Mouse (Mus musculus) bone marrow macrophage, adult 2 months (primary cell): ENCODE data around the gene Zyg11b. TPM values are rescaled to one million over a fixed set of nuclear protein-coding genes. Genes with fewer than 3 reads are reported as not detected.

Source experiments
- H3K27ac ChIP-seq: 2 replicates; pipeline ENCODE4 v1.5.1; 2012; ENCODE audit warnings: low read depth, low read length; ENCODE audit not compliant: insufficient read depth
- H3K4me1 ChIP-seq: 2 replicates; pipeline ENCODE4 v1.6.1; 2012; ENCODE audit warnings: low read length; ENCODE audit not compliant: control insufficient read depth, insufficient read depth
- H3K4me3 ChIP-seq: 2 replicates; pipeline ENCODE4 v1.5.1; 2012; ENCODE audit warnings: mild to moderate bottlenecking, low read length, moderate library complexity; ENCODE audit not compliant: insufficient read depth
- CTCF ChIP-seq: IDR thresholded peaks from 2 replicates; pipeline ENCODE4 v1.5.1; 2012; ENCODE audit warnings: low read depth, mild to moderate bottlenecking, low read length, moderate library complexity
- POLR2A ChIP-seq: IDR thresholded peaks from 2 replicates; pipeline ENCODE4 v1.6.1; 2012; ENCODE audit warnings: mild to moderate bottlenecking, low read depth, low read length, borderline replicate concordance
- polyA plus RNA-seq: library from polyadenylated mRNA; stranded (reverse); fragments of >200 nt; gene quantifications from 2 replicates; pipeline ENCODE4 v1.2.4, GENCODE M21; 2012; ENCODE audit not compliant: missing spikeins, insufficient read depth, insufficient read length

Zyg11b gene
- polyA plus RNA-seq, 1 experiment: 16.9 TPM

- Histone ChIP-seq H3K27ac (no peak overlapping the region), H3K4me1 (peaks cover 16% of the 10 kb centered on the region), H3K4me3 (no peak overlapping the region)
- TF ChIP-seq POLR2A: no peak
- TF ChIP-seq CTCF: no peak
Measured at GRCm38 (mm10) chr4:108319747-108320146, 18.9 kb upstream of the Zyg11b start.

- Histone ChIP-seq H3K4me3 (no peak overlapping the region), H3K27ac (peak overlapping the region; percentile 46), H3K4me1 (peaks cover 16% of the 10 kb centered on the region)
- no peak for TF ChIP-seq POLR2A
- TF ChIP-seq CTCF: no peak
Measured at GRCm38 (mm10) chr4:108318649-108319615, 18.0 kb upstream of the Zyg11b start.

- peak overlapping the region; percentile 46 for H3K27ac ChIP-seq
Measured at GRCm38 (mm10) chr4:108317656-108318605, 17.0 kb upstream of the Zyg11b start.

GRCm38 (mm10) chr4:108314041-108314440, 13.1 kb upstream of the Zyg11b start:
- peaks cover 14% of the 10 kb centered on the region for H3K4me1 ChIP-seq
- H3K4me3 ChIP-seq: no peak overlapping the region
- no peak for TF ChIP-seq POLR2A
- H3K27ac ChIP-seq: no peak overlapping the region

More at GRCm38 (mm10) chr4:108317656-108318605, 17.0 kb upstream of the Zyg11b start:
- H3K4me1 ChIP-seq: peaks cover 16% of the 10 kb centered on the region
- TF ChIP-seq CTCF (no peak), POLR2A (no peak)
- no peak overlapping the region for H3K4me3 ChIP-seq

GRCm38 (mm10) chr4:108310706-108311105, 9.8 kb upstream of the Zyg11b start:
- TF ChIP-seq CTCF (no peak), POLR2A (no peak)
- Histone ChIP-seq H3K27ac (no peak overlapping the region), H3K4me3 (no peak overlapping the region), H3K4me1 (no peaks in the 10 kb centered on the region)

GRCm38 (mm10) chr4:108302296-108302890, 1.5 kb upstream of the Zyg11b start:
- Histone ChIP-seq H3K4me1 (peaks cover 26% of the 10 kb centered on the region), H3K4me3 (no peak overlapping the region), H3K27ac (no peak overlapping the region)
- no peak for TF ChIP-seq CTCF
- TF ChIP-seq POLR2A: no peak

GRCm38 (mm10) chr4:108300266-108300665, 630 bp downstream of the Zyg11b start:
- H3K4me1 ChIP-seq: peaks cover 28% of the 10 kb centered on the region
- H3K27ac ChIP-seq: no peak overlapping the region; the same call in 1 of the 2 replicates
- TF ChIP-seq CTCF (no peak), POLR2A (no peak)
- H3K4me3 ChIP-seq: peak overlapping the region; percentile 90

GRCm38 (mm10) chr4:108276973-108277372, 23.9 kb downstream of the Zyg11b start:
- Histone ChIP-seq H3K4me3 (no peak overlapping the region), H3K27ac (no peak overlapping the region), H3K4me1 (peaks cover 12% of the 10 kb centered on the region)
- no peak for TF ChIP-seq POLR2A
- no peak for TF ChIP-seq CTCF

GRCm38 (mm10) chr4:108272286-108272685, 28.6 kb downstream of the Zyg11b start:
- no peak overlapping the region for H3K27ac ChIP-seq
- no peak overlapping the region for H3K4me3 ChIP-seq
- TF ChIP-seq CTCF (no peak), POLR2A (no peak)
- peaks cover 8% of the 10 kb centered on the region for H3K4me1 ChIP-seq
